Mouse (Mus musculus): Measurements from ENCODE around the gene Cfb. TPM values are rescaled to one million over a fixed set of nuclear protein-coding genes. Genes with fewer than 3 reads are reported as not detected.
A peak's percentile ranks its signal among the peaks of the same experiment; 100 is the strongest.
"Not testable (repeated sequence)": the region's sequence is repeated elsewhere in the genome, so short reads cannot be mapped to it uniquely, and the experiment has no call there.

The Cfb gene
- polyA plus RNA-seq, 1 experiment, result 0.08 TPM

DNA sequence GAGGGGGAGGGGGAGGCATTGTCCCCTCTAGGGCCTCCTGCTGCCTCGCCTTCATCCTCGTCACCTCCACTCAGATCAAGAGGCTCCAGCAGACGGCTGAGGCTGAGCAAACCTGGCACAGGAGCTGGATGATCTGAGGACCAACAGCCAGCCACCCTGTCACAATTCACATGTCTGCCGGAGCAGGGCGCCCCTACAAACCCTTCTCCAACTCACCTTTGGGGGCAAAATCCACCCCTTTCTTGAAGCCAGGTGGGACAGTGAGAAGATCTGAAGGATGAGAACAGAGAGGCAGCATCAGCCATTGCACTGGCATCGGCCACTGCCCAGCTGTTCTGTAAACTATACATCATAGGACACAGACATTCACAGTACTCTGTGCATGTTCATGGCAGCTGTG is 15.1 kb downstream of the Cfb start:
- H3K4me3 ChIP-seq (ENCODE audit: insufficient read depth, low read length), result no peak overlapping the region
- no peak overlapping the region for H3K27ac ChIP-seq (ENCODE audit: insufficient read depth, low read length)
- H3K4me1 ChIP-seq (ENCODE audit: control insufficient read depth, insufficient read depth, low read length), result peaks cover 7% of the 10 kb centered on the region; the same call in 1 of the 2 replicates
- TF ChIP-seq CTCF (IDR thresholded peaks at IDR 0.05; ENCODE audit: extremely low read depth, insufficient read depth, low read length) (no peak), POLR2A (IDR thresholded peaks at IDR 0.05; ENCODE audit: extremely low read depth, insufficient read depth, low read length) (no peak)

DNA sequence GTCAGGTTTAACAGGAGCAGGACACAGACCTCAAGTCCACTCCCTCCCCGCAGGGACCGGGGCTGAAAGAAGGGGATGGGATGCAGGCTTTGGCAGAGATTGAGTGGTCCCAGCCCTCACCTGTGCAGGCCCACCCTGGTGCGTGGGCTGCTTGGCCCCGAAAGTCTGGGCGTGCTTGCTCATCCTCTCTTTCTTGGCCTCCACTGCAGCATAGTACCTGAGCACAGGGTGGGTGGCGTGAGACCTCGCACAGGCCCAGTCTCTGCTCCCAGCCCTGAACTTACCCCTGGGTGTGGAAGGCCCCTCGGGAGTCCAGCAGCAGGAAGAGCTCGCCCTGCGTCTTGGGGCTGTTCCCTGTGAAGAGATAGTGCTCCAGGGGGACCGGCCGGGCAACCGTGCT is 17.4 kb downstream of the Cfb start:
- no peak overlapping the region for H3K4me3 ChIP-seq (ENCODE audit: insufficient read depth, low read length)
- no peak overlapping the region for H3K27ac ChIP-seq (ENCODE audit: insufficient read depth, low read length)
- peaks cover 3% of the 10 kb centered on the region; the same call in 1 of the 2 replicates for H3K4me1 ChIP-seq (ENCODE audit: control insufficient read depth, insufficient read depth, low read length)
- TF ChIP-seq POLR2A (IDR thresholded peaks at IDR 0.05; ENCODE audit: extremely low read depth, insufficient read depth, low read length) (no peak), CTCF (IDR thresholded peaks at IDR 0.05; ENCODE audit: extremely low read depth, insufficient read depth, low read length) (no peak)

GRCm38 (mm10) chr17:34840736-34841307 is 21.5 kb downstream of the Cfb start:
- no peak overlapping the region for H3K27ac ChIP-seq (ENCODE audit: insufficient read depth, low read length)
- H3K4me3 ChIP-seq (ENCODE audit: insufficient read depth, low read length), result no peak overlapping the region
- H3K4me1 ChIP-seq (ENCODE audit: control insufficient read depth, insufficient read depth, low read length), result no peaks in the 10 kb centered on the region; the same call in 1 of the 2 replicates
- TF ChIP-seq CTCF (IDR thresholded peaks at IDR 0.05; ENCODE audit: extremely low read depth, insufficient read depth, low read length) (no peak), POLR2A (IDR thresholded peaks at IDR 0.05; ENCODE audit: extremely low read depth, insufficient read depth, low read length) (no peak)

- TF ChIP-seq CTCF (IDR thresholded peaks at IDR 0.05; ENCODE audit: extremely low read depth, insufficient read depth, low read length) (no peak), POLR2A (IDR thresholded peaks at IDR 0.05; ENCODE audit: extremely low read depth, insufficient read depth, low read length) (no peak)
- peaks cover 2% of the 10 kb centered on the region; the same call in 1 of the 2 replicates for H3K4me1 ChIP-seq (ENCODE audit: control insufficient read depth, insufficient read depth, low read length)
- no peak overlapping the region for H3K27ac ChIP-seq (ENCODE audit: insufficient read depth, low read length)
- no peak overlapping the region for H3K4me3 ChIP-seq (ENCODE audit: insufficient read depth, low read length)
Measured at GRCm38 (mm10) chr17:34838785-34839184, 23.5 kb downstream of the Cfb start.

DNA sequence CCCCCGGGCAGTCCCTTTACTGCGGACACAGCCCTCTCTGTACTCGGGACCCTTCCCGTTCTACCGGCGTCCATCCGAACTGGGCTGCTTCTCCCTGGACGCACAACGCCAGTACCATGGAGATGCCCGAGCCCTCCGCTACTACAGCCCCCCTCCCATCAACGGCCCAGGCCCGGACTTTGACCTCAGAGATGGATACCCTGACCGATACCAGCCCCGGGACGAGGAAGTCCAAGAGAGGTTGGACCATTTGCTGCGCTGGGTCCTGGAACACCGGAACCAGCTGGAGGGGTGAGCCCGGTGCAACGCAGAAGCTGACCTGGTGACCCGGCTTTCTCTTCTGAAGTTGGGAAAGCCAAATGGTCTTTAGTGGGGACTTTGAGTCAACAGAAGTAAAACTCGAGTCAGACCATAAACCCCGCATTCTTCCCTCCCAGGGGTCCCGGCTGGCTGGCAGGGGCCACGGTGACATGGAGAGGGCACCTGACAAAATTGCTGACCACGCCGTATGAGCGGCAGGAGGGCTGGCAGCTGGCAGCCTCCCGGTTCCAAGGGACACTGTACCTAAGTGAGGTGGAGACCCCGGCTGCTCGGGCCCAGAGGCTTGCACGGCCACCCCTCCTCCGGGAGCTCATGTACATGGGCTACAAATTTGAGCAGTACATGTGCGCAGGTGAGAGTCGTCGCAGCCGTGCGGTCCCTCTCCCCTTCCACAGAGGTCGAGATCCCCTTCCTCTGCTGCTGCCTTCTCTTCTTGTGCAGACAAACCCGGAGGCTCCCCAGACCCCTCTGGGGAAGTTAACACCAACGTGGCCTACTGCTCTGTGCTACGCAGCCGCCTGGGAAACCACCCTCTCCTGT is 24.6 kb downstream of the Cfb start:
- peak overlapping the region; percentile 73 for H3K27ac ChIP-seq (ENCODE audit: insufficient read depth, low read length)
- H3K4me3 ChIP-seq (ENCODE audit: insufficient read depth, low read length), result peak overlapping the region; percentile 97
- TF ChIP-seq CTCF (IDR thresholded peaks at IDR 0.05; ENCODE audit: extremely low read depth, insufficient read depth, low read length) (no peak), POLR2A (IDR thresholded peaks at IDR 0.05; ENCODE audit: extremely low read depth, insufficient read depth, low read length) (no peak)
- H3K4me1 ChIP-seq (ENCODE audit: control insufficient read depth, insufficient read depth, low read length), result peaks cover 2% of the 10 kb centered on the region; the same call in 1 of the 2 replicates

DNA sequence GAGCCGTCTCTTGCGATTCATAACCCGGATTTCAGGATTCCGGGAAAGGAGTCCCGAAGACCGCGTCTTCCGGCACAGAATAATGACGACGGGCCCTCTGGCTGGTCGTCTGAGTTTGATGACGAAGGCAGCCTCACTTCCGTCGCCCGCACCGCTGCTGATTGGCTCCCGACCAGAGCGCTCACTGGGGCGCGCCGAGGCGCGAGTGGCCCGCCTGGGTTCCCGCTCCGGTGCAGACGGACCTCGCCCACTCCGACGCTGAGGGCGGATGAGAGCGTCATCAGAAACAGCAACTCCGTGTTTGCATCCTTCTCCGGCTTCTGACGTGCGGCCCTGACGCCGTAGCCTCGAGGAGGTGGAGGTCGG is 25.5 kb downstream of the Cfb start, which contains the start of the genes Stk19 and Dxo:
Gene Stk19 (minus strand): TSS at position 90 of the 366 bp plus-strand sequence.
Gene Dxo (plus strand): TSS at position 164 of the 366 bp plus-strand sequence.
- Histone ChIP-seq H3K27ac (ENCODE audit: insufficient read depth, low read length) (peak within 1 kb of the TSS; percentile 73), H3K4me3 (ENCODE audit: insufficient read depth, low read length) (peak within 1 kb of the TSS; percentile 97), H3K4me1 (ENCODE audit: control insufficient read depth, insufficient read depth, low read length) (peaks cover 2% of the 10 kb centered on the region; the same call in 1 of the 2 replicates)
- TF ChIP-seq POLR2A (IDR thresholded peaks at IDR 0.05; ENCODE audit: extremely low read depth, insufficient read depth, low read length) (peak; percentile 80), CTCF (IDR thresholded peaks at IDR 0.05; ENCODE audit: extremely low read depth, insufficient read depth, low read length) (no peak)

GRCm38 (mm10) chr17:34836155-34836855 is 26.0 kb downstream of the Cfb start:
- Histone ChIP-seq H3K4me3 (ENCODE audit: insufficient read depth, low read length) (peak overlapping the region; percentile 97), H3K27ac (ENCODE audit: insufficient read depth, low read length) (peak overlapping the region; percentile 48; the same call in 1 of the 2 replicates), H3K4me1 (ENCODE audit: control insufficient read depth, insufficient read depth, low read length) (peaks cover 2% of the 10 kb centered on the region; the same call in 1 of the 2 replicates)
- no peak; the same call in 1 of the 2 replicates for TF ChIP-seq POLR2A (IDR thresholded peaks at IDR 0.05; ENCODE audit: extremely low read depth, insufficient read depth, low read length)
- no peak for TF ChIP-seq CTCF (IDR thresholded peaks at IDR 0.05; ENCODE audit: extremely low read depth, insufficient read depth, low read length)

- H3K4me1 ChIP-seq (ENCODE audit: control insufficient read depth, insufficient read depth, low read length); H3K4me3 ChIP-seq (ENCODE audit: insufficient read depth, low read length); H3K27ac ChIP-seq (ENCODE audit: insufficient read depth, low read length): not testable (repeated sequence)
Measured at GRCm38 (mm10) chr17:34830776-34831175, 31.5 kb downstream of the Cfb start.

DNA sequence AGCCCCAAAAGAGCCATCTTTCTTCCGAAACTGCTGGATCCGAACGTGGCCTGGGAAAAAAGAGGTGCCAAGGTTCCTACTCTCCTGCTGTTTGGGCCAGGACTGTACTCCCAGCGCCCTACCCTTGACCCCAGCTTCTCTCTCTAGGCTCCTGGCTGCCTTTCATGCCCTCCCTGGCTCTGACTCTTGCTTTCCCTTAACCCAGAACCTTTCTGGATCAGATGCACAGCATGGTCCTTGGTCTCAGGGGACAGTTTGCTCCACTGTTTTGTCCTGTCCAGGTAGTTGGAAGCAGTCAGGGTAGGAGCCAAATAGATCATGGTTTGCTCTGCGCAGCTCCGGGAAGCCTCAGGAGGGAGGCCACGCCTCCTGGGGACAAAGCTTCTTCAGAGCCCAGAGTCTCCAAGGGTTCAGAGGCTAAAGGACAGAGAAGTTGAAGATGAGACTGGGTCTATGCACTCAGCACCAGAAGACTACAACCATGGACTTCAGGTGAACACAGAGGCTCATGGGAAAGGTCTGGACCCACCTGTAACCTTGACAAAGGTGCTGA is 47.4 kb downstream of the Cfb start:
- Histone ChIP-seq H3K27ac (ENCODE audit: insufficient read depth, low read length) (no peak overlapping the region), H3K4me3 (ENCODE audit: insufficient read depth, low read length) (no peak overlapping the region), H3K4me1 (ENCODE audit: control insufficient read depth, insufficient read depth, low read length) (no peaks in the 10 kb centered on the region)
- TF ChIP-seq CTCF (IDR thresholded peaks at IDR 0.05; ENCODE audit: extremely low read depth, insufficient read depth, low read length), result no peak
- TF ChIP-seq POLR2A (IDR thresholded peaks at IDR 0.05; ENCODE audit: extremely low read depth, insufficient read depth, low read length), result no peak
